Mouse (Mus musculus) hindbrain, embryonic 14.5 days (tissue): ENCODE measurements around the gene Hspa1l. TPM values are rescaled to one million over a fixed set of nuclear protein-coding genes. Genes with fewer than 3 reads are reported as not detected.

Source experiments
- ATAC-seq: fragments of 200-750 bp; cut with Nextera tagmentation; 2 replicates; pipeline ENCODE4 v1.8.0; 2017; ENCODE audit warnings: moderate number of reproducible peaks, mild to moderate bottlenecking, moderate TSS enrichment, moderate library complexity; ENCODE audit not compliant: low FRiP score
- DNase-seq: peaks from one replicate; pipeline ENCODE4 v3.0.0-alpha.2; 2015; ENCODE audit warnings: low spot score
- H3K27ac ChIP-seq: fragments of 300-500 bp; sonication (generic); 2 replicates; pipeline ENCODE4 v1.5.1; 2014; ENCODE audit warnings: mild to moderate bottlenecking, moderate library complexity
- H3K27me3 ChIP-seq: fragments of 300-500 bp; sonication (generic); 2 replicates; pipeline ENCODE4 v1.6.1; 2014; ENCODE audit warnings: mild to moderate bottlenecking, low read length, mixed read lengths; ENCODE audit not compliant: control insufficient read depth, insufficient read depth
- H3K36me3 ChIP-seq: fragments of 300-500 bp; sonication (generic); replicated peaks from 2 replicates; pipeline ENCODE4 v1.6.1; 2014; ENCODE audit not compliant: control insufficient read depth, insufficient read depth
- H3K4me1 ChIP-seq: fragments of 300-500 bp; sonication (generic); replicated peaks from 2 replicates; pipeline ENCODE4 v1.6.1; 2014; ENCODE audit warnings: antibody characterized with exemption, low read length, mixed read lengths; ENCODE audit not compliant: control insufficient read depth, insufficient read depth
- H3K4me2 ChIP-seq: fragments of 300-500 bp; sonication (generic); replicated peaks from 2 replicates; pipeline ENCODE4 v1.6.1; 2014; ENCODE audit warnings: mild to moderate bottlenecking, moderate library complexity
- H3K4me3 ChIP-seq: fragments of 300-500 bp; sonication (generic); replicated peaks from 2 replicates; pipeline ENCODE4 v1.5.1; 2014; ENCODE audit warnings: mild to moderate bottlenecking, low read length
- H3K9ac ChIP-seq: fragments of 300-500 bp; sonication (generic); 2 replicates; pipeline ENCODE4 v1.6.1; 2014
- H3K9me3 ChIP-seq: fragments of 300-500 bp; sonication (generic); 2 replicates; pipeline ENCODE4 v1.6.1; 2016; ENCODE audit warnings: low read length; ENCODE audit not compliant: control insufficient read depth
- WGBS: fragments of 180-500 bp; shearing (Covaris S2); extraction: QIAGEN DNeasy Blood & Tissue Kit; methylation state at CpG from one replicate; pipeline ENCODE4 v1.1.7; 2014; 5-methylcytosine and 5-hydroxymethylcytosine counted together
- polyA plus RNA-seq: library from polyadenylated mRNA; unstranded; fragments of >200 nt; fragmentation: Nextera tagmentation; extraction: Ambion mirVana; gene quantifications from 2 replicates; pipeline ENCODE4 v1.2.1, GENCODE M21; 2014

The Hspa1l gene
- polyA plus RNA-seq, 1 experiment from 2014 or later, result 1.9 TPM

- Histone ChIP-seq H3K36me3 (no peaks in the 10 kb centered on the region), H3K4me3 (no peak overlapping the region), H3K27ac (no peak overlapping the region), H3K9me3 (no peaks in the 10 kb centered on the region), H3K27me3 (no peaks in the 10 kb centered on the region), H3K9ac (no peak overlapping the region), H3K4me1 (peaks cover 6% of the 10 kb centered on the region), H3K4me2 (no peak overlapping the region)
- ATAC-seq (no peak), DNase-seq (no peak)
- 69% methylated on average over 7 of the region's 10 CpGs for WGBS
Measured at GRCm38 (mm10) chr17:35024691-35025488, 52.4 kb downstream of the Hspa1l start.

- Histone ChIP-seq H3K27ac (no peak overlapping the region), H3K27me3 (no peaks in the 10 kb centered on the region), H3K4me2 (no peak overlapping the region), H3K9me3 (no peaks in the 10 kb centered on the region), H3K4me1 (peaks cover 7% of the 10 kb centered on the region), H3K36me3 (no peaks in the 10 kb centered on the region), H3K4me3 (no peak overlapping the region), H3K9ac (no peak overlapping the region)
- DNase-seq (no peak), ATAC-seq (no peak)
- 75% methylated on average over 5 of the region's 5 CpGs for WGBS
Measured at GRCm38 (mm10) chr17:35026206-35026605, 53.7 kb downstream of the Hspa1l start.

GRCm38 (mm10) chr17:35027277-35028068, 55.0 kb downstream of the Hspa1l start, which contains the start of gene Sapcd1:
Sapcd1 (minus strand) TSS chr17:35028016.
- ATAC-seq (peak; percentile 51; the same call in 1 of the 2 replicates), DNase-seq (peak; percentile 35)
- 0 out of 2 replicates have a peak within 1 kb of the TSS, but pooled peaks have one; percentile 2 for H3K4me2 ChIP-seq
- H3K36me3 ChIP-seq, result no peaks in the 10 kb centered on the region
- no peak within 1 kb of the TSS for H3K9ac ChIP-seq
- H3K27me3 ChIP-seq, result no peaks in the 10 kb centered on the region
- H3K4me1 ChIP-seq, result peaks cover 7% of the 10 kb centered on the region
- H3K4me3 ChIP-seq, result no peak within 1 kb of the TSS
- no peaks in the 10 kb centered on the region for H3K9me3 ChIP-seq
- 24% methylated on average over 13 of the region's 13 CpGs for WGBS
- peak within 1 kb of the TSS; percentile 54 for H3K27ac ChIP-seq

- ATAC-seq (no peak), DNase-seq (no peak)
- Histone ChIP-seq H3K27me3 (no peaks in the 10 kb centered on the region), H3K4me1 (peaks cover 7% of the 10 kb centered on the region), H3K36me3 (no peaks in the 10 kb centered on the region), H3K27ac (peak overlapping the region; percentile 26; the same call in 1 of the 2 replicates), H3K4me3 (no peak overlapping the region), H3K9ac (no peak overlapping the region), H3K4me2 (no peak overlapping the region), H3K9me3 (no peaks in the 10 kb centered on the region)
- WGBS, result 90% methylated on average over 2 of the region's 2 CpGs
Measured at GRCm38 (mm10) chr17:35028315-35028714, 55.8 kb downstream of the Hspa1l start.

Other genes starting within 250 kb of the Hspa1l start
- 0.22 TPM in 1 of 2 replicates, not detected in the other for gene C4b, start 228.8 kb upstream of the Hspa1l start, polyA plus RNA-seq
- not detected in 2 replicates for gene Cyp21a1, start 168.1 kb upstream of the Hspa1l start, polyA plus RNA-seq
- gene Stk19, start 135.8 kb upstream of the Hspa1l start, polyA plus RNA-seq, result 25.9 and 28.8 TPM in 2 replicates
- gene Dxo, start 135.7 kb upstream of the Hspa1l start, polyA plus RNA-seq, result 54.4 and 61.9 TPM in 2 replicates
- gene Skiv2l, start 122.5 kb upstream of the Hspa1l start, polyA plus RNA-seq, result 49.6 and 51.2 TPM in 2 replicates
- 73.7 and 74.0 TPM in 2 replicates for gene Nelfe, start 122.3 kb upstream of the Hspa1l start, polyA plus RNA-seq
- gene Cfb, start 110.2 kb upstream of the Hspa1l start, polyA plus RNA-seq, result 2.2 and 2.3 TPM in 2 replicates
- gene Zbtb12, start 93.2 kb upstream of the Hspa1l start, polyA plus RNA-seq, result 3.0 and 3.3 TPM in 2 replicates
- not detected in 2 replicates for gene Gm20547, start 90.7 kb upstream of the Hspa1l start, polyA plus RNA-seq
- gene C2, start 74.4 kb upstream of the Hspa1l start, polyA plus RNA-seq, result 1.2 and 1.8 TPM in 2 replicates
- gene Ehmt2, start 74.2 kb upstream of the Hspa1l start, polyA plus RNA-seq, result 72.6 and 82.1 TPM in 2 replicates
- gene Slc44a4, start 58.2 kb upstream of the Hspa1l start, polyA plus RNA-seq, result 0.11 and 0.12 TPM in 2 replicates
- 26.9 and 27.2 TPM in 2 replicates for gene Neu1, start 41.5 kb upstream of the Hspa1l start, polyA plus RNA-seq
- gene Hspa1b, start 13.5 kb upstream of the Hspa1l start, polyA plus RNA-seq, result 0.34 and 0.56 TPM in 2 replicates
- not detected in 2 replicates for gene Gm20481, start 2.8 kb upstream of the Hspa1l start, polyA plus RNA-seq
- gene Hspa1a, start 547 bp upstream of the Hspa1l start, polyA plus RNA-seq, result 7.5 and 11.6 TPM in 2 replicates
- gene Lsm2, start 9.2 kb downstream of the Hspa1l start, polyA plus RNA-seq, result 92.9 and 97.8 TPM in 2 replicates
- 51.0 and 51.6 TPM in 2 replicates for gene Vars, start 28.3 kb downstream of the Hspa1l start, polyA plus RNA-seq
- 0.13 and 0.16 TPM in 2 replicates for gene Vwa7, start 43.9 kb downstream of the Hspa1l start, polyA plus RNA-seq
- 1.4 and 1.7 TPM in 2 replicates for gene Sapcd1, start 55.3 kb downstream of the Hspa1l start, polyA plus RNA-seq
- gene Msh5, start 74.0 kb downstream of the Hspa1l start, polyA plus RNA-seq, result 1.5 and 2.4 TPM in 2 replicates
- gene Clic1, start 77.3 kb downstream of the Hspa1l start, polyA plus RNA-seq, result 23.8 and 24.7 TPM in 2 replicates
- gene Ddah2, start 86.3 kb downstream of the Hspa1l start, polyA plus RNA-seq, result 295 and 328 TPM in 2 replicates
- gene Ly6g6c, start 92.7 kb downstream of the Hspa1l start, polyA plus RNA-seq, result not detected in 2 replicates
- 0.21 and 0.42 TPM in 2 replicates for gene Mpig6b, start 93.5 kb downstream of the Hspa1l start, polyA plus RNA-seq
- gene Ly6g6e, start 104.2 kb downstream of the Hspa1l start, polyA plus RNA-seq, result not detected in 2 replicates
- gene Ly6g6d, start 105.4 kb downstream of the Hspa1l start, polyA plus RNA-seq, result 0.82 and 0.94 TPM in 2 replicates
- 0.23 TPM in 1 of 2 replicates, not detected in the other for gene Ly6g6f, start 112.9 kb downstream of the Hspa1l start, polyA plus RNA-seq
- gene Abhd16a, start 116.6 kb downstream of the Hspa1l start, polyA plus RNA-seq, result 86.8 and 89.1 TPM in 2 replicates
- gene Ly6g5c, start 135.6 kb downstream of the Hspa1l start, polyA plus RNA-seq, result not detected in 2 replicates
- 0.44 and 1.0 TPM in 2 replicates for gene Ly6g5b, start 142.7 kb downstream of the Hspa1l start, polyA plus RNA-seq
- gene Gpank1, start 148.8 kb downstream of the Hspa1l start, polyA plus RNA-seq, result 21.9 and 22.0 TPM in 2 replicates
- 321 and 339 TPM in 2 replicates for gene Csnk2b, start 149.3 kb downstream of the Hspa1l start, polyA plus RNA-seq
- 6.0 and 6.2 TPM in 2 replicates for gene D17H6S53E, start 153.7 kb downstream of the Hspa1l start, polyA plus RNA-seq
- 0.39 TPM in 1 of 2 replicates, not detected in the other for gene Apom, start 159.3 kb downstream of the Hspa1l start, polyA plus RNA-seq
- 90.2 and 98.2 TPM in 2 replicates for gene Bag6, start 162.5 kb downstream of the Hspa1l start, polyA plus RNA-seq
- 152 and 168 TPM in 2 replicates for gene Prrc2a, start 192.2 kb downstream of the Hspa1l start, polyA plus RNA-seq
- gene Aif1, start 203.4 kb downstream of the Hspa1l start, polyA plus RNA-seq, result 7.8 and 8.7 TPM in 2 replicates
- gene Lst1, start 215.7 kb downstream of the Hspa1l start, polyA plus RNA-seq, result 8.2 and 13.3 TPM in 2 replicates
- 0.29 and 0.39 TPM in 2 replicates for gene Ltb, start 221.7 kb downstream of the Hspa1l start, polyA plus RNA-seq
- not detected in 2 replicates for gene Tnf, start 229.3 kb downstream of the Hspa1l start, polyA plus RNA-seq
- gene Lta, start 232.6 kb downstream of the Hspa1l start, polyA plus RNA-seq, result 0.23 and 0.55 TPM in 2 replicates
- not detected in 2 replicates for gene Gm16181, start 248.1 kb downstream of the Hspa1l start, polyA plus RNA-seq